Mouse (Mus musculus): ENCODE data around the gene Pear1.

DNA sequence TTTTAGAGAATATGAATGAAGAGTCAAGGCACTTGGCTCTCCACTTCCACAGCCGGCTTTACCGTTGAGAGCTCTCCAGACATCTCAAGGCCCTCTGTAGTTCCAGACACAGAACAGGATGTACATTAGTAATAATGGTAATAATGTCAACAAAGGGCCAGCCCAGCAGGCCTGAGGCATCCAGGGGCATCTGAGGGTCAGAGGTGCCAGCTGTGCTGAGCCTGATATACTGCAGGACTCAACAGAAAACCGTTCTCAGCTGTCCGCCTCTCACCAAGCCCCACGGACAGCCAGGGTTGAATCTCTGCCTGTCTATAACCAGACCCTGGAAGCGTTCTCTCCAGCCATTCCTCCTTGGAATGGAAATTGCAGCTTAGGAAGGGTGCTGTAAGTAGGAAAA lies 99.5 kb downstream of the Pear1 start:
- TF ChIP-seq GATA1 (IDR thresholded peaks at IDR 0.05; ENCODE audit: low read length) (no peak), TAL1 (IDR thresholded peaks at IDR 0.05; ENCODE audit: low read length) (no peak)
